Mouse (Mus musculus): Measurements from ENCODE around the gene Pitpnm3.

Gene Pitpnm3

GRCm38 (mm10) chr11:72094442-72094841 lies 41.1 kb downstream of the Pitpnm3 start:
- no peak for DNase-seq (ENCODE audit: low read depth)

DNA sequence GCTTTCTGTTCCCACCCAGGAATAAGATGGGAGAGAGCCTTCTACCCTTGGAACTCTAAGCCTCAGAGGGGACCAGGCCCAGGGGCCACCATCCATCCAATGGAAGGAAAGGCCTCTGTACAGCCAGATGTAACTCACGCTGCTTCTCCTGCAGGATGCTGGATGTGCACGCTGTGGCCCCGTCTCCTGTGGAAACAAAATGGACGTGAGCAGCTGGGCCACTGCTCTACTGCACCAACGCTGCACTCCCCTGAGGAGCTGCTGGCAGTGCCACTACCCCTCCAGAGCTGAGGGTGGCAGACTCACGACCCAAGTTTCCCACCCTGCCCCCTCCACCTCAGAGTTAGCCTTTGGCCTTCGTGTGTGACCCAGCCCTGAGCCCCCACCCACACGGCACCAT lies 43.2 kb downstream of the Pitpnm3 start:
- DNase-seq (ENCODE audit: low read depth) = no peak

GRCm38 (mm10) chr11:72086251-72087046 lies 49.1 kb downstream of the Pitpnm3 start:
- DNase-seq (ENCODE audit: low read depth) = no peak

DNA sequence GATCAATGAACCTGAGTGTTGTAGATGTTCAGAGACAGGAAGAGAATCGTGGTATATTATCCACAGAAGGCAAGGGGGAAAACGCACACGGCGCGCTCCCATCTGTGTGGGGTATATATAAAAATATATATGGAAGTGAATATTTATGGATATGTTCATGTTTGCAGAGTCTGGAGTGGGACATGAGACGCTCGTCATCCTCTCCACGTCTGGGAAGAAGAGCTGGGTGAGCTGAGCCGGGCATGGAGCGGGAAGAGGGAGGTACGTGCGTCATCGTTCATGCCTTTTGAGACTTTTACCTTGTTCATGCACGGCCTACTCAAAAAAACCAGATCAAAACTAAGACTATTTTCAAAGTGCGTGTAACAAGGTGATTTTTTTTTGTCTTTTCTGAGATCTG lies 51.2 kb downstream of the Pitpnm3 start:
- no peak for DNase-seq (ENCODE audit: low read depth)

DNA sequence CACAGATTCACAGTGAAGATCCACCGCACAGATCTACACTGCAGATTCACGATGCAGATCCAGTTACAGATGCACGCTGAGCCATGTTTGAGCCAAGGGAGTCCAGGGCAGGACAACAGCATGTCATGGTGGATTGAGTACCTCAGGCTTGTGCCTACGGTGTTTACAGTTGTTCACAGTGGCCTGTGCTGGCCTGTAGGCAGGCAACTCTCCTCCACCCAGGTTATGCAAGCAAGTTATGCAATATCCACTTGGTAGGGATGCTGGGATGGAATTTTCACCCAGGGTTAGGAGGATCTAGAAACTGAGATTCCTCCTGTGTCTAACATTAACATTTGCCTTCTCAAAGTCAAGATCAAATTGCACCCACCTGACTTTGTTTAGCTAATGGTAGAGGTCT lies 53.0 kb downstream of the Pitpnm3 start:
- no peak for DNase-seq (ENCODE audit: low read depth)

DNA sequence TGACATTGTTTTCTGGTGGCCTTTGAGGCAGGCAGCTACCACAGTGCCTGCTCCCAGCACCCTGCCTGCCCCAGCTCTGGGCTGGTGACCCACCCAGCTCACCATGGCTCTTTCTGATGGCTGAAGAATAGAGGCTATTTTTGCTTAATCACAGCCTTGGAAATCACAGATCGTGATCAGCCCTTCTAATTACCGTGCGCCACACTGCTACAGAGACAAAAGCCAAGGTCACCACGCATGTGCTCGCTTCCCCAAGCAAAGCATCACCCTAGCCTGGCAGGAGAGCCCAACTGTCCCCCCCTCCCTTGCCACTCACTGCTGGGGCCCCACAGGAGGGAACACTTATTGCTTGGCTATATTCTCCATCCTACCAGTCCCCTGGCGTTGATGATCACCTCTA lies 55.1 kb downstream of the Pitpnm3 start:
- DNase-seq (ENCODE audit: low read depth) = no peak

DNA sequence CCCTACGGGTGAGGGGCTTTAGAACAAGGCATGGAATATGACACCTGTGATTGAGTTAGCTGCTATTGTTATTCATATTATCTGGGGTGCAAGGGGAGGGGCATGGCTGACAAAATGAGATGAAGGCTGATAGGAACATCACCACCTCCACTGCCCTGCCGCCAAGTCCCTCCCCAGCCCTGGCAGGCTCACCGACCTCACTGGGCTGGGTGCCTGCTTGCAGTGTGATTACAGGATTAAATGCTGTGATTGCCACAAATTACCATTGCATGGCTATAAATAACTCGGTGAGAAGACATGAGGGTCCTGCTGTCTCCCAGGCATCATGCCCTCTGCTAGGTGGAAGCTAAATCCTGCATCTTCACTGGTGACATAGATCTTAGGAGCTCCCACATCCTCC lies 56.9 kb downstream of the Pitpnm3 start:
- no peak for DNase-seq (ENCODE audit: low read depth)

GRCm38 (mm10) chr11:72078056-72078455 lies 57.5 kb downstream of the Pitpnm3 start:
- DNase-seq (ENCODE audit: low read depth) = no peak

GRCm38 (mm10) chr11:72074230-72074629 lies 61.3 kb downstream of the Pitpnm3 start:
- no peak for DNase-seq (ENCODE audit: low read depth)

GRCm38 (mm10) chr11:72072331-72072905 lies 63.2 kb downstream of the Pitpnm3 start:
- DNase-seq (ENCODE audit: low read depth) = no peak

DNA sequence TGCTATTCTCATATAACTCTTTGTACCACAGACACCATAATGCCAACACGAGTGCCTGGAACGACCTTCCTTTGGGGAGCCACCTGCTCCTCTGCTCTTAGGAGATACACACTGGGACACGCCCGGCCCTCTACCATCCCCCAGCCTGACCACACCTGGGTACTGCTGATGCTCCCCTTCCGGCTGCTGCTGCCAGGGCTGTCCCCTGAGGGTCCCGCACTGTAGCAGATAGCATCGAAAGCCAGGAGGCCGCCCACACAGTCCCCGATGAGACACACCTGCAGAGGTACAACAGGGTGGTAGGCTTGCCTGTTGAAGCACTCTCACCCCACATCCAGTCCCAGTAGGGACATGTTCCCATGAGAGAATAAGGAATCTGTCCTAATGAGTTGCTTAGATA lies 64.8 kb downstream of the Pitpnm3 start:
- DNase-seq (ENCODE audit: low read depth) = no peak

DNA sequence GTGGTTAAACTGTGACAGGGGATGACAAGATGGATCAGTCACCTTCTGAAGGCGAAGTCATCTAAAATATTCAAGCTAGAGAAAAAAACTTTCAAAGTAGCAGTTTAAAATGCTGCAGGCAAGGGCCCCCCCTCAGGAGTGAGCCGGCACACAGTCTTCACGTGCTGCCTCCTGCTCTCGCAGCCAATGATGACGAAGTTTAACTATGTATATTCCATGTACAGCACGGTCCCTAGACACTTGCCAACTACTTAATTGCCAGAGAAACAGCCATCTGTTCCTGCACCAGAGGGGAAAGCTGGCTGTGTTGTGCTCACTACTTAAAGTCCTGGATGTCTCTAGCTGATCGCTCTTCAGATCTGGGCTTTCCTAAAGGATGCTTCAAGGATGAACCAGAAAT lies 67.6 kb downstream of the Pitpnm3 start:
- no peak for DNase-seq (ENCODE audit: low read depth)

DNA sequence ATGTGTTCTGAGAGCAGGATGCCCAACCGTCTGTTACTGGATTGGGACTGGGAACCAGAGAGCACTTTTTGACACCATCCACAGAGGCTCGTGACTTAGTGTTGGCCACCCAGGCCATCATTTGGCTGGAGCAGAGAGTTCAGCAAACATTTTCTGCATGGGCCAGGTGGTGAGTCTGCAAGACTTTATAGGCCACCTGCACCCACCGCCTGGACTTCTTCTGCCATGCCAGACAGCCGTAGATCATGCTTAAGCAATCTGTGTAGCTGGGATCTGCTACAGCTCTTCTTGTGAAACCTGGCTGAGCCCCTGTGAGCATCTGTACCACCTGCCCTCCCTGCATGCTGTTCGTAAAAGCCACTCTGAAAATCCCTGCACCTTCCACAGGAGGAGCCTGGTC lies 68.3 kb downstream of the Pitpnm3 start:
- DNase-seq (ENCODE audit: low read depth) = no peak

DNA sequence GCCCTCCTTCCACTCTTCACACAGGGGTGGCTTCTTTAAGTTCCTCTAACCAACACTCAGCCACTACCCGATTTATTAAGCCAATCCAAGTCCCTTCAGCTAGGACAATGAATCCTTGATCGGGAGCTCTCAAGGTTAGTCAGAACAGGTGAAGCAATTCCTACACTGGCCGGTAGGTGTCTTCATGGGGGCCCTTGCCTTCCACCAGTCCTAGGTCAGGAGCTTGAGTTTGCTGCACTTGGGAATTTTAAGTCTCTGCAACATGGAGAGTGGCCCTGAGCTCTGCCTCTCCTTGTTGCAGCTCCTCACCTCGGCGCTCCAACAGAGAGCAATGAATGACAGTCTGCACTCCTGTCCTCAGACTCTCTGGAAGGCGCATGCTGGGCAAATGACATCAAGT lies 69.2 kb downstream of the Pitpnm3 start:
- no peak for DNase-seq (ENCODE audit: low read depth)

DNA sequence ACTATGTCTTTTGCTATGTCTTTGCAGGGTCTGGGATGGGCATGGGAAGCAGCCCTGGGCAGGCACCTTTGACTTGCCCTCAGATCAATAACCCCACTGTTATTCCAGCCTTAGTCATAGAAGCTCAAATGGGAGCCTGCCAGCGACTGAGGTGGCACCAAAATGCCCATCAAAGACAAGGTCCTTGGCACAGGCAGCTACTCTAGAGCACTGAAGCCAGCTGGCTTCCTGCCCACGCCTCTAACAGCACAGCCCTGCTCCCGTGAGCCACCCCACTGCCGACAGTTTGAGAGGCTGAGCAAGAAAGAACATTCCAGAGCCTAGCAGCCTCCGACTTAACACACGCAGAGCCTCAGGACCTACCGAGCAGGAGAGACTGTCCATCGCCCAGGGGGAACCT lies 70.5 kb downstream of the Pitpnm3 start:
- no peak for DNase-seq (ENCODE audit: low read depth)

DNA sequence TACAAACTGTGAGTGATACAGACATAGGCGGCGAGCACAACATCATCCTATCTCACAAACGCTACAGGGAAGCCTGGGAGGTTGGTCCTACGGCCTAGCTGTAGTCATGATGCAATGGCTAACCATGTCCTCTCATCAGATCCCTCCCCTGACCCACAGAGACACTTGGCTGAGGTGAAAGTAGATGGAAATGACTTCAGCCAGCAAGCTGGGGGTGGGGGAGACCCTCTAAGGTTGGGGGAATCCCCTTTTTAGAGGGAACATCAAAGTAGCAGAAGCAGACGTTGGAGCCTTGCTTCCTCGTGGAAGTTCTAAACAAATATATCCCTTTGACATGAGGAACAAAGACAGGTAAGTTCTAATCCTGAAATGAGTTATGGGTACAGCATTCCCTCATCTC lies 71.2 kb downstream of the Pitpnm3 start:
- DNase-seq (ENCODE audit: low read depth) = no peak

GRCm38 (mm10) chr11:72061093-72061620 lies 74.4 kb downstream of the Pitpnm3 start:
- DNase-seq (ENCODE audit: low read depth) = no peak

DNA sequence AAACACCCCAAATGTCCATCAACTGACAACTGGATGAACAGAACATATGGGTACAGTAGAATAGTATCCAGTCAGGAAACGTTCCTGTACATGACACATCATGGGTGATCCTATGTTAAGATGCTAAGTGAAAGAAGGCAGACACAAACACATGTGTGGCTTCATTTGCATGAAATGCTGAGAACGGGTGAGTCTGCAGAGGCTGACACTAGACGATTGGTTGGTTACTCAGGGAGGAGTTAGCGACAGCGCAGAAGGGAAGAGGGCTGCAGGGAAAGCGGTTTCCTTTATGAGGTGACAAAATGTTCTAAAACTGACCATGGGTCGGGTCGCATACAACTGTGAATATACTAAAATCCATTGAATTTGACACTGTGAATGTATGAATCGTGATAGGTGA lies 75.2 kb downstream of the Pitpnm3 start:
- DNase-seq (ENCODE audit: low read depth) = no peak

GRCm38 (mm10) chr11:72057166-72057565 lies 78.4 kb downstream of the Pitpnm3 start:
- DNase-seq (ENCODE audit: low read depth) = no peak

DNA sequence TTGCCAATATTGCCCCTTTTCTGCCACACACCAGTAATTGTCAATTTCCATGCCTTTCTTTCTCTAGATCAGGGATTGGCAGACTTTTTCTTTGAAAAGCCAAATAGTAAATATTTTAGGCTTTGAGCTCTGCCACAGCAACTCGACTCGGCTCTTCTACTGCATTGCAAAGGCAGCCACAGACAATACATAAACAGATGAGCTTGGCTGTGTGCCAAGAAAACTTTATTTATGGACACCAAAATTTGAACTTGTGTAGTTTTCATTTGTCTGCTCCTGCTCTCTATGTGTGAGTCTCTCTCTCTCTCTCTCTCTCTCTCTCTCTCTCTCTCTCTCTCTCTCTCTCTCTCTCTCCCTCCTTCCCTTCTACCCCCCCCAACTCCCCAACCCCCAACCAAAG lies 80.4 kb downstream of the Pitpnm3 start:
- DNase-seq (ENCODE audit: low read depth) = no peak

GRCm38 (mm10) chr11:72052636-72053035 lies 82.9 kb downstream of the Pitpnm3 start:
- DNase-seq (ENCODE audit: low read depth) = no peak

DNA sequence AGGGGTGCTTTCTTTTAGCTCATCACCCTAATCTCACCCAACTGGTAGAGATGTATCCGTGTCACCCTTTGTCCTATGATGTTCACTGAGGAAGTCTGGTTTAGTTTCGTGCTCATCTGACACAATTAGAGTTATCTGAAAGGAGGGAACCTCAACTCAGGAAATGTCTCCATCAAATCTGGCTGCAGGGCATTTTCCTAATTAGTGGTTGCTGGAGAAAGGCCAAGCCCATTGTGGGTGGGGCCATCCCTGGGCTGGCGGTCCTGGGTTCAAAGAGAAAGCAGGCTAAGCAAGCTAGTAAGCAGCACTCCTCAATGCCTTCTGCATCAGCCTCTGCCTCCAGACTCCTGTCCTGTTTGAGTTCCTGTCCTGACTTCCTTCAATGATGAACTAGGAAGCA lies 83.4 kb downstream of the Pitpnm3 start:
- no peak for DNase-seq (ENCODE audit: low read depth)

Data from fibroblast of lung, adult 2 months (primary cell).